Mouse (Mus musculus) regulatory T cell (primary cell): ENCODE data around the gene Dcun1d2.

Experiments used
- in situ Hi-C: fragments of 300-600 bp; cut with MboI, MseI; formaldehyde crosslinking; loops from one replicate; pipeline ENCODE4 v1.15.1; 2025; ENCODE audit warnings: high pct_unique_total_duplicates

Dcun1d2 gene

DNA sequence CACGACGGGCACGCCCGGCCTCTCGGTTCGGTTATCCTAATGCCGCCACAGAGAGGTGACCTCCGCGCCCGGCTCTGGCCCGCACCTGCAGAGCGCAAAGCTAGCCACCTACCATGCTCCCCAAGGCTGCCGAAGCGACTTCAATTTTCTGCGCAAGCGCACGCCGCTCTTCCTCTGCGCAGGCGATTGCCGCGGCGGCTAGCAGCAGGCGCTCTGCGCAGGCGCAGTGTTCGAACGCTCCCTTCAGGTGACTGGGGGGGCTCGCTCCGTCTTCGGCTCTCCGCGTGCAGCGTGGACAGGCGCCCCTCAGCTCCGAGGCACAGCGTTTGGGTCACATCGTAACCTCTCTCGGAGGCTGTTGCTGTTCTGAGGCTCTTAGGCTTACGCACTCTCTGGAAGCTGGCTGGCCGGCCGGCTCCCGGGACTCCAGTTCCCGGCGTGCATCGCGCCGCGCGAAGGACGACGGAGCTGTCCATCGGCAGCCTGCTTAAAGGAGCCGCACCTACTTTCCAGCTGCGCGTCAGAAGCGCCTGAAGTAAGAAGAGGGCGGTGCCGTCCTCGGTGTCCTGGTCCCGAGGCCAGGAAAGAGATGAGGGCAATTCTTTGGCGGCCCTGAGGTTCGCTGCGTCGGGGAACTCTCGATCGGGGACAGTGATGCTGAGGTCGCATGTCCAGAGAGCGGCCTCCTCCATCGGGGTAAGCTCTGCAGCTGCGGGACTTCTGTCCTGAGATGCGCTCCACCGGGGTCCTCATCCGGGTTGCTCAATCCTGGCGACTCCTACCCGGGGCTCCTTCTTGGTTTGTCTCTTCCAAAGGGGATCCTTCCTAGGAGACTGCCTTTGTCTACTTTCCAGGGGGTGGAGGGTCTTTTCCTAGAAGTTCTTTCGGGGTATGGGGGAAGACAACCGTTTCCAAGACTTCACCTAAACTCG lies at the start of gene Dcun1d2, which contains the start of gene Tmco3:
TSS of gene Dcun1d2 (minus strand) at position 440 of the 932 bp plus-strand sequence.
TSS of gene Tmco3 (plus strand) at position 499 of the 932 bp plus-strand sequence.
- in situ Hi-C loops: no loop called here

DNA sequence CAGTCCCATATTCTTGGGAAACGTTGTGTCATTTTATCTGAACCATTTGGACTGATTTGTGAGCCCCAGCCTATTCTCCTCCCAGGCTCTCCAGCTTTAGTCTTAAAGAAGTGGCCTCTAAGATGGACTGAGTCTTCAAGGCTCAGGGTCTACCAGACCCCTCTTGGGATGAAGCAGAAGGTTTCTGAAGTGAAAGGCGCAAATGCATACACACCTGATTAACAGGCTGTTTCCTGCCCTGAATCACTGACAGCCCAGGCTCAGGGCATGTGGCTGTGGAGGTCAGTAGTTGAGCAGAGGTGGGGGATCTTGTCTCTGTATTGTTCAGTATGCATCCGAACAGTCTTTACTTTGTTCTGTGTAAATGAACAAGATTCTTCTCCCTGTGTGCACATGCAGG lies 49.7 kb upstream of the Dcun1d2 start:
- in situ Hi-C loops: loop anchor here (5.0 kb wide), 1 partner anchor 230 kb away; the partner anchor contains the start of genes Cul4a and Pcid2

DNA sequence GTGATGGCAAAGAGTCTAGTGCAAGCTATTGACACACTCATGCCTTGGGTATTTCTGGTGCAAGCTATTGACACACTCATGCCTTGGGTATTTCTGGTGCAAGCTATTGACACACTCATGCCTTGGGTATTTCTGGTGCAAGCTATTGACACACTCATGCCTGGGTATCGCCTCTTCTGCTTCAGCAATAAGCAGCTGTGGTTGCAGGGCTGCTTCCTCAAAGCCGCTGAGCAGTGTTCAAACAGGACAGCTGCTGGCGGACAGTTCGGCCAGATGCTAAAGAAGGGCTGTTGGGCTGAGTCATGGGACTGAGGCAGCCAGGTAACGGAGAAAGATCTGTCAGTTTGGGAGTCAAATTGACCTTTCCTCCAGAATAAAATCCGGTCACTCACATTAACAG lies 49.3 kb upstream of the Dcun1d2 start:
- in situ Hi-C loops: loop anchor here (5.0 kb wide), 1 partner anchor 230 kb away; the partner anchor contains the start of genes Cul4a and Pcid2

DNA sequence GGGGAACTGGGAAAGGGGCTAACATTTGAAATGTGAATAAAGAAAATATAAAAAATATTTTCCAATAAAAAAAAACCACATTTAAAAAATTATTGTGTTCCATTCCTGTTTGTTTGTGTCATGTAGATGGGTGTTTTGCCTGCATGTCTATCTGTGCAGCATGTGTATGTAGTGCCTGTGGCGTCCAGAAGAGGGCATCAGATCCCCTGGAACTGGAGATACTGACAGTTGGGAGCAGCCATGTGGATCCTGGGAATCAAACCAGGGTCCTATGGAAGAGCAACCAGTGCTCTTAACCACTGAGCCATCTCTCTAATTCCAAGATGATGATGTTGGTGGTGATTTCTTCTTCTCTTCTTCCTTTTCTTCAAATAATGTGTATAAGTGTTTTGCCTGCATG lies 46.7 kb upstream of the Dcun1d2 start:
- in situ Hi-C loops: loop anchor here (5.0 kb wide), 1 partner anchor 227 kb away; the partner anchor contains the start of genes Cul4a and Pcid2

DNA sequence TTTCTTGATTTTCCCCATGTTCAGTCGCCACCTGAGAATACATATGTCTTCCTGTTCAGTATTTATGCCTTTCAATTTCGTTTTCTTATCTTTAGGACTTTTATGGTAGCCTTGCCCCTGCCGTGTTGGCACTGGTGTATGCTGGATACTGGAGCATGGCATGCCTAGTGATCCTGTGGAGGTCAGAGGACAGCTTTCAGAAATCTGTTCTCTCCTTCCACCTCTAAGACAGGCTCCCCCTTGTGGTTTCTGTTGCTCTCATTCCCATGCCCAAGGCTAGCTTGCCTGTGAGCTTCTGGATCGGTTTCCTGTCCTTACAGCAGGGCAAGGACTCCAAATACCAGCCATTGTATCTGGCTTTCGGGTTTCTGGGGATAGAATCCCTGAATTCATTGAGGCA lies 38.7 kb upstream of the Dcun1d2 start:
- in situ Hi-C loops: no loop called here

DNA sequence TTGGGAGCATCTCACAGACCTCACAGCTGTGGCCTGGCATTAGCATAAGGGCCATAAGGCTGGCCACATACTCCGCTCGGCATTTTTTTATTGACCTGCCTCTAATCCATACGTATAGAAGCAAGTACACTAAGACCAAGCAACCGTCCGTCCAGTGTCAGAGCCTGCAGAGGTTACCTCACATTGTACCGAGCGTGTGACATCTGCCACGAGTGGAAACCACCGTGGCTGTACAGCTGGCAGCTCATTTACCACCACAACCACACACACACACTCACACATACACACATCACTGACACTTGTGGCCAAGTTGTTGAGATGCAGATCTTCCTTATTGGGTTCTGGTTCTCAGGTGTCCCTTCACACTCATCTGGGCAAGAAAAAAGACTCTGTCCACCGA lies 28.7 kb upstream of the Dcun1d2 start:
- in situ Hi-C loops: no loop called here

DNA sequence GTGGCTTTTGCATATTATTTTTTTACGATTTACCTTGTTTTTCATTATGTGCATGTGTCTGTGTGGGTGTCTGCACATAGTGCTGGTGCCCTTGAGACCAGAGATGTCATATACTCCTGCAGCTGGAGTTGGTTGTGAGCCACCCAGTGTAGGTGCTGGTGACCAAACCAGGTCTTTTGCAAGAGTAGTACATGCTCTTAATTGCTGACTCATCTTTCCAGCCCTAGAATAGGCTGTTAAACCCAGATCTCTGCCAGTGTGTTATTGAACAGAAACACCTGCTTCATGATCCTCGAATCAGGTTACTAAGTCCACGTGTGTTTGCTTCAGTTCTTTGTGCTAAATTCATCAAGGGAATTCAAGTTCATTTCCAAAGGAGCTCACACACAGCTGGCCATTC lies 27.0 kb upstream of the Dcun1d2 start:
- in situ Hi-C loops: no loop called here

DNA sequence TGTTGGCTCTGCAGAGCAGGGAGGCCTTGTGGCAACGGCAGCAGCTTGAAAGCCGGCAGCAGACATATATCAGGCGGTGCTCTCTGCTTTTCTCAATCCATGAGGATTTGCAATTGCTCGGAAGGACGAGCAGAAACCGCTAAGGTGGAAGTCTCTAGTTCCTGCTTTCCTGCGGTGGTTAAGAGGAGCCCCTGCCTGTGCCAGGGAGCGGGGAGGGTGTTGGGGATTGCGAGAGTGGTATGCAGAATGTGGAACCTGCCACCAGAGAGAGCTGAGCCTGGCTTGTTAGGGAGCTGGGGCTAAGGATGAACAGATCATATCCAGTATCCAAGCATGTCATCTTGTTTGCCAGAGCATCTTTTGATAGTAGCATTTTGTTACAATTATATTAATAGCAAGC lies 19.0 kb upstream of the Dcun1d2 start:
- in situ Hi-C loops: no loop called here

DNA sequence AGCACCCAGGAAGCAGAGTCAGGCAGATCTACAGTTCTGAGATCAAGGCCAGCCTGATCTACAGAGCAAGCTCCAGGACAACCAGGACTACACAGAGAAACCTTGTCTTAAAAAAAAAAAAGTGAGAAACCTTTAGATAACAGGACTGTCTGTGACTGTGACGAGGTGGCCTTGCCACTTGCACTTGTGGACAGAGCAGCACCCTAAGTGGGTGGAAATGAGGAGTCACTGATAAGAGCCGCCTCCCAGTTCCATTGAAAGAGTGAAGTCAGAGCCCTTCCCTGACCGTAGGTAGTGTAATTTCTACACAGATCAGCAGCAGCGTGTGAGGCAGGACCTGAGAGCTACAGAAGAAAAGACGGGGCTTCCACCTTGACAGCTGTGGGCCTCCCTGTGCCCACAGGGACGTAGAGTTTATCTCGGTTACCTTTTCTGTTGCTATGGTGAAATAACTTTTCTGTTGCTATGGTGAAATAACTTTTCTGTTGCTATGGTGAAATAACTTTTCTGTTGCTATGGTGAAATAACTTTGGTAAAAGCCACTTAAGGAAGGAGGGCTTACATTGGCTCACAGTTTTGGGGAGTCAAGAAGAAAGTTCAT lies 18.5 kb upstream of the Dcun1d2 start:
- in situ Hi-C loops: no loop called here

DNA sequence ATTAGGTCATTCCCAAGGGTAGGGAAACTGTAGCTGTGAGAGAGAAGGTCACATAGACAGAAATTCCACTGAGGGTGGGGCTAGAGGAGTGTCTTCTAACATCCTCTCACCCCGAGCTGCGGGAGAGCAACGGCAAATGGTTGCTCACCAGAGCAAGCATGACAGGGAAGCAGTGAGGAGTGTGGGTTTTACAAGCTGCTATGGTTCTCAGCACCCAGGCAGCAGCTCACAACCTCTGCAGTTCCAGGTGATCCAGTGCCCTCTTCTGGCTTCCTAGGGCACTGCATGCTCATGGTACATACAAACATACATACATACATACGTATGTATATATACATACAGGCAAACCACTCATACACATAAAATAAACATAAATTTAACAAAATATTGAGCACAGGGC lies 18.0 kb upstream of the Dcun1d2 start:
- in situ Hi-C loops: no loop called here

DNA sequence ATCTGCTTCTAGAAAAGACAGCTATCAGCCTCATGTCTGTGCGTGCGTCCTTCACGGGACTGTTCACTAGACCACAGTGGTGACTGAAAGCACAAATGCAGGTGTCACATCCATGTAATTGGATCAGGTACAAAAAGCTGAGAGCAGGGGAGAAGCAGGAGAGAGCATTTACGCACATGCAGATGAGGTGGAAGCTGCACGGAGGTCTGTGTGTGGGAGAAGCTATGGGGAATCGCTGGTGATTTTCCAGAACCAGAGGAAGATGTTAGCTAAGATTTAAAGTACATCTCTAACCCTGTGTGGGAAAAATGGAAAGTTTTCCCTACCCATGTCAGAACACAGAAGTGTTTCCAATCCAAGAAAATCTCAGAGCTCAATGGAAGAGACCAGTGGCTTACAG lies 17.5 kb upstream of the Dcun1d2 start:
- in situ Hi-C loops: no loop called here

DNA sequence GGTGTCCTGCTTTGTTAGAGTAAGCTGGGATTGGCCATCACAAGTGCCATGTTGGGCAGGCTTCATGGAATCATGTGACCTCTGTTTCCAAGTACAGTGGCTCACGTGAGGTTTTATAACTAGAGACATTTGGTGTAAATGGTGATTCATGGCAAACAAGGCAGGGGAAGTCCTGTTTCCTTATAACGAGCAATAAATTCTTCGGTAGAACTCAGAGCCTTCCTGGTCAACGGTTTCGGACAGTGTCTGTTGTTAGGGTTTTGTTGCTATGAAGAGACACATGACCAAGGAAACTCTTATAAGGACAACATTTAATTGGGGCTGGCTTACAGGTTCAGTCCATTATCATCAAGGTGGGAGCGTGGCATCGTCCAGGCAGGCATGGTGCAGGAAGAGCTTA lies 13.1 kb upstream of the Dcun1d2 start:
- in situ Hi-C loops: no loop called here

DNA sequence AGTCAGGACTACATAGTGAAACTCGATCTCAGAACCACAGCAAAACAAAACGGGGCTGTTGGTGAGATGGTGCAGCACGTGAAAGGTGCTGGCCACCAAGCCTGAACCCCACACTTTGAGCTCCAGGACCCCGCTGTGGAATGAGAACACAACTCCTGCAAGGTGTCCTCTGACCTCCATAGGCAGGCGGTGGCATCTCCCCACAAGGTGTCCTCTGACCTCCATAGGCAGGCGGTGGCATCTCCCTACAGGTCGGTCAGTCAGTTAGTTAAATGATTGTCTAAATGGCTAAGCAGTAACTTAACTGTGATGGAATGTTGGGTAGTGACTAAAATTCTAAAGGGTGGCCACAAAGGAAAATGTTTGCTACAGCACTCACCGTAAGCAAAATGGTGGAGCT lies 11.6 kb upstream of the Dcun1d2 start:
- in situ Hi-C loops: no loop called here

DNA sequence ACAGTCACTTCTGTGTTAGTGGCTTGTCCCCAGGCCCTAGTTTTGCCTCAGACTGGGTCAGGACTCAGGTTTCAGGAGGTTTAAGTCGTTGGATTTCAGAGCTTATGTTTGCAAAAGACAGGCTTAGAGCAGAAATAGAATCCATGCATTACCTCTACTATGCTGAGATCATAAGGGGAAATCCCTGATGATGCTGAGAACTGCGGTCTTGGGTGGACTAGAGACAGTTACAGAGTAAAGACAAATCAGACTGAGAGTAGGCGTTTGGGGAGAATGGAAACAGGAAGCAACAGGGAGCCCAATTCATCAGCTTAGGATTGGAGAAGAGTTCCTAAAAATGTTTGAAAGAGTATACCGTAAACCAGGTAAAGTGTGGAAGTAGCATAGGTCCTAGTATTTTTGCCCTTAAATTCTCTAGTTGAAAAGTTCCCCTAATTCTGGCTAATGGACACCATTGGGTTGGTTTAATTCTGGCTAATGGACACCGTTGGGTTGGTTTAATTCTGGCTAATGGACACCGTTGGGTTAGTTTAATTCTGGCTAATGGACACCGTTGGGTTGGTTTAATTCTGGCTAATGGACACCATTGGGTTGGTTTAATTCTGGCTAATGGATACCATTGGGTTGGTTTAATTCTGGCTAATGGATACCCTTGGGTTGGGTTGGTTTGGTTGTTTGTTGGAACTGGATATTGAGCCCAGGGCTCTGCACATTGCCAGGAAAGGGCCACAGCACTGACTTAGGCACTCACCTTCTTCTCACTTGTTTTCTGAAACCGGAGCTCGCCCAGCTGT lies 5.9 kb upstream of the Dcun1d2 start:
- in situ Hi-C loops: no loop called here

DNA sequence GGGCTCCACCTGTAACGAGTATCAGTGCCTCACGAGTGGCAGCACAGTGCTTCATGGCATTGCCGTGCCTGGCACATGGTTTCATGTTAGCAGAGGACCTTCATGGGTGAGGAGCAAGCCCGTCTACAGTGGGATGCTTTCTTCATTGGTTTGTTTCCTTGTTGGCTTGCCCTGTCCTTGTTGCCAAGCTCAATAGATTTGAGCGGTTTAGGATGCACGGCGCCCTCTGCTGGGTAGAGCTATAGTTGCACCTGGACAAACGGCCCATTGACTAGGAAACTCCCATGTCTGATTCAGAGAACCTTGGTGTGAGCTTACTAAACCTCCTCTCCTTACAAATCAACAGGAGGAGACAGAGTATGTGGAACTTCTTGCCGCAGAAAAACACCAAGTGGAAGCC lies 4.4 kb upstream of the Dcun1d2 start:
- in situ Hi-C loops: no loop called here

DNA sequence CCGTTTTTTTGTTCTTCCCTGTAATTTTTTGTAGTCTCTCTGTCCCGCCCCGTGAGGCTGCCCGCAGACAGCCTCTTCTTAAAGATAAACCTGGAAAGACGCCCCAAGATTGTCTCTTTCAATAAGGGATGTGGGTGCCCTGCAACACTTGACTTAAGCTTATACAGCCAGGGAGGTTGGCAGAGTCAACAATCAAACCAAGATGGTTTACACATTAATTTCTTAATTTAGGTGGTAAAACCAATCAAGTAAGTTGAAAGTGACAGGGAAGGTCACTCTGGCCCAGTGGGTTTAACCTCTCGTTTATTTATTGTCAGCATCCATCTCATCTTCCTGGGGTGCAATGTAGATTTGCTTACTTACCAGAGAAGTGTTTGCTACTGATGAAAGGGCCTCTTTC lies 715 bp upstream of the Dcun1d2 start:
- in situ Hi-C loops: no loop called here

DNA sequence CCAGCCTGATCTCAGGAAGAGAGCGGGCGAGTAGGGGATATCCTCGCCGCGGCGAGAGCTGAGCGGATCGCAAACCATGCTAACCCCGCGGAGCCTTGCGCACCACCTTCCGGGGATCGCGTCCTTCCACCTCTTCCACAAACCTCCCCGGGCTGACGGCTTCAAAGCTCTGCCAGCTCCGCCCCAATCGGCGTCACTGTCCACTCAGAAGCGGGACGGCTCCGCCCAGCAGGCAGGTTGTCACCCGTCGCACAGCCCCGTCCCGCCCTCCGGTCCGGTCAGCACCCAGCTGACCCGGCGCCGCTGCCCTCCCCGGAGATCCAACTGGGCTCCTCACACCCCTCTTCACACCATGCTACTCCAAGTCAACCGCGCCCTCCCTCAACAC lies 633 bp downstream of the Dcun1d2 start:
- in situ Hi-C loops: no loop called here

DNA sequence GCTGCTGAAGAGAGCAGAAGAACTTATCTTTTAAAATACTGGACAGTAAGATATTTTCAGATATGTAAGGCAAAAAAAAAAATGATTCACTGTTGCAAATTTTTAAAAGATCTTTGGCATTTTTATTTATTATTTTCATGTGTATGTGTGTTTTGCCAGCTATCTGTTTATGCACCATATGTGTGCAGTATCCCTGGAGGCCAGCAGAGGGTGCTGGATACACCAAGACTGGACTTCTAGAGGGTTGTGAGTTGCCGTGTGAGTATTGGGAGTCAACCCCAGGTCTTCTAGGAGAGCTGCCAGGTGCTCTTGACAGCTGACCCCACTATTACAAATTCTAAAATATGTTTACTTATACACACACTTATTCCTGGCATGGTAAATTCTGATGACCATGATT lies 4.7 kb downstream of the Dcun1d2 start:
- in situ Hi-C loops: no loop called here

DNA sequence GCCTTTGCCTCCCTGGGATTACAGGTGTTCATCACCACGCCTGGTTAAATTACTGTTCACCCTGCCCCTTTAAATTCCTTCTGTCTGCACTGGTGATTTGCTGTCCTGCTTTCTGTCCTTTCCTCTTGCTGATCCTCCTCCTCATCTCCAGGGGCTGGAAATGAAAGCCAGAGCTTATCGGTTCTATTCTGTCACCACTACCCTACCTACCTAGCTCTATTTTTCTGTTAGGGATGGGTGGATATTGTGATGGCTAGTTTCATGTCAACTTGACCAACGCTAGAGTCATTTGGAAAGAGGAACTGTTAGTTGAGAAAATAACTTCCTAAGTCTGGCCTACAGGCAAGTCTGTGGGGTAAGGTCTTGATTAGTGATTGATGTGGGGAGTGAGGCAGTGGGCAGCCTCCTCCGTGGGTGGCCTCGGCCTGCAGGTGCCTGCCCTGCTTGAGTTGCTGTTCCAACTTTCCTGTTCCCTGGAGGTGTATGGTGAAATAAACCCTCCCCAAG lies 10.9 kb downstream of the Dcun1d2 start:
- in situ Hi-C loops: no loop called here

DNA sequence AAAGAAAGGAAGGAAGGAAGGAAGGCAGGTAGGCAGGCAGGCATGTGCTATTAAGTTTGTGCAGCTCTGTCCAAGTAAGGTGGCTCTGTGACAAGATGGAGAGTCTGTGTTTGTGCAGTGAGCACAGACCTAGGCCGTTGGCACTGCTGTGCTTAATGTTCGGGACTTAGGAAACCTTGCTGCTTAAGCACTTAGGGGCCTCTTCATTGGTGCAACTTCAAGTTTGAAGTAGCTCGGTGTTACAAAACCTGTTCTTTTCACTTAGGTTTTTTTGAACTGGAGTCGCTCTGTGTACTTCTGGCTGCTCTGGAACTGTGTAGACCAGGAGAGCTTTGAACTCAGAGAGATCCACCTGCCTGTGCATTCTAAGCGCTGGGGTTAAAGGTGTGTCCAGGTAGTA lies 15.1 kb downstream of the Dcun1d2 start:
- in situ Hi-C loops: no loop called here

DNA sequence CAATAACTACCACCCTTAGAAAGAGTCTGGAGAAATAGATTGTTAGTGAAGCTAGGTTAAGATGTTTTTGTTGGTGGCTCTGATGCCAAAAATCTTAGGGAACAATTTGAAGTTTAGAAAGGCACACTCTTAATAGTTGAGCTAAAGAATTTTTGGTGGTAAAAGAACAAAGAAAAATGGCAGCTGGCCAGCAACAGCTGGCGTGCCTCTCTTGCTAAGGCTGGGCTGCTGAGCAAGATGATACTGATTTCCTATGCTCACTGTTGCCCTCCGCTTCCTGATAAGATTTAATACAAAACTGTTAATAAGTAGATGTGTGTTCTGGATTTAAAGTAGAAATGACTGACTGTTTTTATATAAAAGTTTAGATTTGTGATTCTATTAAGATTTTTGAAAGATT lies 20.4 kb downstream of the Dcun1d2 start:
- in situ Hi-C loops: no loop called here

DNA sequence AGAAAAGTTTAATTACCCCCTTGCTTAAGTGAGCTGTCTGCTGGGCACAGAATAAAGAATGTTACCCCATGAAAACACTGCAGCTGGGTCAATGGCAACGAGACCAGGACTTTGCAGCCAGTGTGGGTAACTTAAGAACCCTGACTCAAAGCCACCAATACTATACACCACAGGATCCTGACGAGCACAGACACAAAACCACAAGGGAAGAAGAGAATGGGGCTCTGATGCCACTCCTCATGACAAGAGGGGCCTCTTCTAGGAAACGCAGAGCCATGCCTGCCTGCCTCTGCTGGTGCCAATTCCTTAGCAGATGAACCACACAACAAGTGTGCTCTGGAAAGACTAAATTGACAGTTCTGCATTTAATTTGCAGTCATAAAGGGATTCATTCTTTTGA lies 24.6 kb downstream of the Dcun1d2 start:
- in situ Hi-C loops: no loop called here
